Mouse (Mus musculus): Measurements from ENCODE around the gene Fndc3b.

Gene Fndc3b

DNA sequence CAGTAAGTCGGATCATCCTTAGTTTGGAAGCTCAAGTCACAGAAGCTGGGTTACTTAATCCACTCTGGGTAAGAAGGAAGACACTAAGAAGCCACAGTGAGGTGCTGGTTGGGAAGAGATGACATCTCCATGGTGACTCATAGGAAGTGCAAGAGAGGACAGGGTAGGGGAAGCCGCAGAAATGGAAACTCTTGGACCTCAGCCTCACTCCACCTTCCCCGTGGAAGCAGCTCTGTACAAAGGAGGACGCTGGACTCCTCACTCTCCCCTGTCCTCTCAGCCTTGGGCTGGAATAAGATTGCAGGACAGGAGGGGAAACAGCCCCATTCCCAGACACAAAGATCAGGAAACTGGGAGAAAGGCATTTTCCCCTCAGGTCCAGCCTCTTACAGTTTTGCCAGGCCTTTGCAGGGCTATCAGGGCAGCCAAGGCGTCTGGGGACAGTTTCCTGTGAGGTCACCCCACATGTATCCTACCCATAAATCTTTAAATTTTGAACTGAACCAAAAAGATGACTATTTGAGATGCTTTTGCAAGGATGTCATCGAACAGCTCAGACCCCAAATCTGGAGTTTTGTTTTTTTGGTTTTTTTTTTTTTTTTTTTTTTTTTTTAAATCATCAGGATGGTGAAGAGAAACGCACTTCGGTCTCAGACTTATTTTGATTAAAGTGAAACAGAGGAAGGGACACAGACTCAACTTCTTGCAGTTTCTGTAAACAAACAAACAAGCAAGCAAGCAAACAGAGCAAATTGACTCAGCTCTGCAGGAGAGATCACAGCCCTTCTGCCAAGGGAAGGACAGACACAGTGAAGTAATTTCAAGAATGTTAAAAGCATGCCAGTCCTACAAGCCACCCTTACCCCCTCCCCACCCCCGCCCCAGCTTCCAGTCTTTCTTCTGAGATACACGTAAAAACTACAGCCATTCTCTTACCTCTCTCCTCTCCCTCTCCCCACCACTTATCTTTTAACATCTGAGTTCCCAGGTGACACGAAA lies 126.2 kb downstream of the Fndc3b start:
- H3K36me3 ChIP-seq (ENCODE audit: insufficient read depth, low read length), result no peaks in the 10 kb centered on the region
- TF ChIP-seq CTCF (conservative IDR thresholded peaks at IDR 0.05; ENCODE audit: low read length), result no peak
- TF ChIP-seq POU5F1 (IDR thresholded peaks at IDR 0.05; ENCODE audit: borderline replicate concordance, low read length), result no peak
- TF ChIP-seq NANOG (IDR thresholded peaks at IDR 0.05; ENCODE audit: borderline replicate concordance, low read length), result no peak
- no peak overlapping the region for H3K4me3 ChIP-seq (replicated peaks; ENCODE audit: low read length)
- H3K4me1 ChIP-seq (replicated peaks; ENCODE audit: low read depth, low read length), result peaks cover 52% of the 10 kb centered on the region
- no peaks in the 10 kb centered on the region for H3K9me3 ChIP-seq (ENCODE audit: low read length)
- H3K27me3 ChIP-seq (ENCODE audit: insufficient read depth, low read length), result no peaks in the 10 kb centered on the region

DNA sequence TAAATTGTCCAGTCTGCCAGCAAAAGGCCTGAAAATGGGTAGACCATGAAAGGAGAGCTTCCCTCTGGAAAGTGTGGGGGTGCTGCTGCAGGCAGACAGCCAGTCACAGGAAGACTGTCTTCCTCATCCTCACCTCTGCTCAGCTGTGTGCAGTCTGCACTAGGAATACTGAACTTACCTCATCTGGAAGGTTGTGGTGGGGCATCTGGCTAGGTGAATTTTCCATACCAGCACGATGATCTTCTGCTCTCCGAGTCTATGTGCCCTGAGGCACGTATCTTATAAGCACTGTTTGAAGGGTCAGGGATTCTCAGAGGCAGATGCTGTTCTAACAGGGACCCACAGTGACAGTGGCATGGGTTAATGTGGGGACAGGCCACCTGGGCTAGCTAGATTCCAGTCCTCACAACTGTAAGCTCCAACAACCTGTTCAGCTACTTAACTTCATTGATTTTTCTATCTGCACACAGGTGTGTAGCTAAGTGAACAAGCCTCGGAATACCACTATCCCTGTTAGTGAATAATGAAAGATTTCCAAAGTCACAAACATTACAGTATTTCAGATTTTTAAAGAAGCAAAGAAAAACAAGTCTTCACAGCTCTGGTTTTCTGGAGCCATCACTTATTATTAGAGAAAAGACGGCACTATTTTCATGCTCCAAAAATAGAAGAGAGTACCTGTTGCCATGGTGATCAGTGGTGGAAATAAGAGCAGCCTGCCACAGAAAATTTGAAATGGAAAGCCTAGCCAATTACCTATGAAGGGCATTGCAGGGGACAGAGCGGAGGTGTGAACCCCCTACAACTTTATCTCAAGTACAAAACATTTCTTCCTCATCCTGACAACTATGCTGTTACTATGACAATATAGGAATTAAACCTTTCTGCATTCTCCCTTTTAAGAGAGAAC lies 128.9 kb downstream of the Fndc3b start:
- Histone ChIP-seq H3K9me3 (ENCODE audit: low read length) (no peaks in the 10 kb centered on the region), H3K36me3 (ENCODE audit: insufficient read depth, low read length) (no peaks in the 10 kb centered on the region), H3K27me3 (ENCODE audit: insufficient read depth, low read length) (no peaks in the 10 kb centered on the region), H3K4me1 (replicated peaks; ENCODE audit: low read depth, low read length) (peaks cover 48% of the 10 kb centered on the region), H3K4me3 (replicated peaks; ENCODE audit: low read length) (no peak overlapping the region)
- TF ChIP-seq CTCF (conservative IDR thresholded peaks at IDR 0.05; ENCODE audit: low read length) (no peak), NANOG (IDR thresholded peaks at IDR 0.05; ENCODE audit: borderline replicate concordance, low read length) (no peak), POU5F1 (IDR thresholded peaks at IDR 0.05; ENCODE audit: borderline replicate concordance, low read length) (no peak)

GRCm38 (mm10) chr3:27580956-27581355 lies 130.2 kb downstream of the Fndc3b start:
- H3K4me1 ChIP-seq (replicated peaks; ENCODE audit: low read depth, low read length), result peaks cover 40% of the 10 kb centered on the region
- no peaks in the 10 kb centered on the region for H3K36me3 ChIP-seq (ENCODE audit: insufficient read depth, low read length)
- H3K27me3 ChIP-seq (ENCODE audit: insufficient read depth, low read length), result no peaks in the 10 kb centered on the region
- no peaks in the 10 kb centered on the region for H3K9me3 ChIP-seq (ENCODE audit: low read length)
- TF ChIP-seq POU5F1 (IDR thresholded peaks at IDR 0.05; ENCODE audit: borderline replicate concordance, low read length), result no peak
- TF ChIP-seq CTCF (conservative IDR thresholded peaks at IDR 0.05; ENCODE audit: low read length), result no peak
- TF ChIP-seq NANOG (IDR thresholded peaks at IDR 0.05; ENCODE audit: borderline replicate concordance, low read length), result no peak
- no peak overlapping the region for H3K4me3 ChIP-seq (replicated peaks; ENCODE audit: low read length)

DNA sequence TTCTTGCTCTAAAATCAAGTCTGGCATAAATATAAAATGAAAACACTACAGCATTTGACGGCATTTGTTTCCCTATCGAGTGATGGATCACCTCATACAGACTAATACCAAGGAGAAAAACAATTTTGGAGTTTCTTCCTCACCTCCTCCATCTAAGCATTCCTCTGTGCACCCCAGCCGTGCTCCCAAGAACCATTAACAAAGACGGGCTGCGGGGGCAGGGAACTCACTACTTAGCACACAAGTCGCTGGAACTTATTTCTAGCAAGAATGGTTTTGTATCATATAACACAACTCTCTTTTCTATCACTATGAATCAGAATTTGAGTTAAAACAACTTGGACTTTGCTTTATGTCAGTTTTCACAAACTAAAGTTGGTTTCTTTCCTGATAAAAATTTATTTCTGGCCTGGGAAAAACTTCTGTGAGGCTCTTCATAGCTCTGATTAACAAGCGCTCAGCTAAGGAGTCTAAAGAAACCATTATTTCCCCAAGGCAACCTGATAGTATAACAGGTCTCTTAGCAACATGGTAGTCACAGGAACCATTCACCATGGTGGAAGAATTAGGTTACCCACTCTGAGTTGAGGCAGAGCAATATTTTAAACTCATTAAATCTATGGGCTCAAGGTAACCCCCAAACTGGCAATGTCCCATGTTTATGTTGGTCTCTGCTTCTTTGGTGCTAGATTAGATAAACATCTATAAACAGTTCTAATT lies 131.1 kb downstream of the Fndc3b start:
- Histone ChIP-seq H3K9me3 (ENCODE audit: low read length) (no peaks in the 10 kb centered on the region), H3K36me3 (ENCODE audit: insufficient read depth, low read length) (no peaks in the 10 kb centered on the region), H3K4me1 (replicated peaks; ENCODE audit: low read depth, low read length) (peaks cover 31% of the 10 kb centered on the region), H3K27me3 (ENCODE audit: insufficient read depth, low read length) (no peaks in the 10 kb centered on the region), H3K4me3 (replicated peaks; ENCODE audit: low read length) (no peak overlapping the region)
- no peak for TF ChIP-seq CTCF (conservative IDR thresholded peaks at IDR 0.05; ENCODE audit: low read length)
- no peak for TF ChIP-seq POU5F1 (IDR thresholded peaks at IDR 0.05; ENCODE audit: borderline replicate concordance, low read length)
- TF ChIP-seq NANOG (IDR thresholded peaks at IDR 0.05; ENCODE audit: borderline replicate concordance, low read length), result no peak

DNA sequence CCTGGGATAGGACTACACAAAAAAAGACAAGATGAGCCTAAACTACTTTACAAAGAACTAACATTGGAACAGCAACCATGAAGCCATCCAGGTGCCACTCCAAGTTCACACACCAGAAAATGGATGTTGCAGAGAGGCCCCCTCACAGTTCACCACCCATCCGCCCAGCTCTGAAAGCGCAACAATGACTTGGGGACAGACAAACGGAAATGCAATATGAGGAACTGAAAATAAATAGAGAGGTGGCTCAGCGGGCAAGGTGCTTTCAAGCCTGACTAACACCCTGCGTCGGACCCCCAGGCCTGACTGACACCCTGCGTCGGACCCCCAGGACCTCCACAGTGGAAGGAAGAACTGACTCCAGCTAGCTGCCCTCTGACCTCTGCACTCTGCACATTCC lies 131.9 kb downstream of the Fndc3b start:
- no peak overlapping the region for H3K4me3 ChIP-seq (replicated peaks; ENCODE audit: low read length)
- no peaks in the 10 kb centered on the region for H3K27me3 ChIP-seq (ENCODE audit: insufficient read depth, low read length)
- H3K9me3 ChIP-seq (ENCODE audit: low read length), result no peaks in the 10 kb centered on the region
- no peaks in the 10 kb centered on the region for H3K36me3 ChIP-seq (ENCODE audit: insufficient read depth, low read length)
- H3K4me1 ChIP-seq (replicated peaks; ENCODE audit: low read depth, low read length), result peaks cover 24% of the 10 kb centered on the region
- TF ChIP-seq CTCF (conservative IDR thresholded peaks at IDR 0.05; ENCODE audit: low read length) (no peak), POU5F1 (IDR thresholded peaks at IDR 0.05; ENCODE audit: borderline replicate concordance, low read length) (no peak), NANOG (IDR thresholded peaks at IDR 0.05; ENCODE audit: borderline replicate concordance, low read length) (no peak)

GRCm38 (mm10) chr3:27577349-27578025 lies 133.6 kb downstream of the Fndc3b start:
- H3K9me3 ChIP-seq (ENCODE audit: low read length), result no peaks in the 10 kb centered on the region
- H3K4me3 ChIP-seq (replicated peaks; ENCODE audit: low read length), result no peak overlapping the region
- no peak for TF ChIP-seq CTCF (conservative IDR thresholded peaks at IDR 0.05; ENCODE audit: low read length)
- no peak for TF ChIP-seq NANOG (IDR thresholded peaks at IDR 0.05; ENCODE audit: borderline replicate concordance, low read length)
- TF ChIP-seq POU5F1 (IDR thresholded peaks at IDR 0.05; ENCODE audit: borderline replicate concordance, low read length), result no peak
- H3K27me3 ChIP-seq (ENCODE audit: insufficient read depth, low read length), result no peaks in the 10 kb centered on the region
- no peaks in the 10 kb centered on the region for H3K36me3 ChIP-seq (ENCODE audit: insufficient read depth, low read length)
- H3K4me1 ChIP-seq (replicated peaks; ENCODE audit: low read depth, low read length), result peaks cover 24% of the 10 kb centered on the region

GRCm38 (mm10) chr3:27574241-27574640 lies 136.9 kb downstream of the Fndc3b start:
- TF ChIP-seq POU5F1 (IDR thresholded peaks at IDR 0.05; ENCODE audit: borderline replicate concordance, low read length) (no peak), CTCF (conservative IDR thresholded peaks at IDR 0.05; ENCODE audit: low read length) (no peak), NANOG (IDR thresholded peaks at IDR 0.05; ENCODE audit: borderline replicate concordance, low read length) (no peak)
- H3K4me1 ChIP-seq (replicated peaks; ENCODE audit: low read depth, low read length), result 0 out of 2 replicates have a peak, but pooled peaks cover under 1% of the 10 kb centered on the region
- H3K4me3 ChIP-seq (replicated peaks; ENCODE audit: low read length), result no peak overlapping the region
- no peaks in the 10 kb centered on the region for H3K27me3 ChIP-seq (ENCODE audit: insufficient read depth, low read length)
- H3K36me3 ChIP-seq (ENCODE audit: insufficient read depth, low read length), result no peaks in the 10 kb centered on the region
- peaks cover 4% of the 10 kb centered on the region; the same call in 1 of the 2 replicates for H3K9me3 ChIP-seq (ENCODE audit: low read length)

Measured in E14TG2a.4 (cell line).